Comparison of ENCODE assay signal across 9 mouse cellular contexts in the genomic region with DNA sequence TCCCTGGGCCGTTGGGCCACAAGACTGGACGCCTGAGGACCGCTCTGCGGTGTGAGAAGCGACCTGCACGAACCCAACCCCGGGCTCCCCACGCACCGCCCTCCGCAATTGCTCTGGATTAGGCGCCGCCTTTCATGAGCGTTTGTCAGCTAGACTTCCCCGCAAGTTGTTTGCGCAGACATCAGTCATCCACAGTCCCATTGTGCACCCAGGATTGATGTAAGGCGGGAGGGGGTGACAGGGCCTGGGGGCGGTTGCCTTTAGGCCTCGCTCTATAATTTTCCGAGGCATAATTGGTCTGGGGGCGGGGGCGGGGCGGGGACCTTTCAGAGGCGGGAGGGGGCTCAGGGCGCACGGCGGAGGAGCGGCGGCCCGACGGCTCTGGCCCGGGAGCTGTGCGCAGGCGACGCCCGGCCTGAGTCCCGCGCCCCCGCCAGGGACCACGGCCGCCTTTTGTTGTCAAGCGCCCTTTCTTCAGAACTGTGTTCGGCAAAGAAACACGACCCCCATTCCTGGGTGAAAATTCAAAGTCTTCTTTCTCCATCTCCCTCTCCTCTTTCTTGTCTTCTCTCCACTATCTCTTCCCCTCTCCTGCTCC. TPM values are rescaled to one million over a fixed set of nuclear protein-coding genes. Genes with fewer than 3 reads are reported as not detected.
A peak's percentile ranks its signal among the peaks of the same experiment; 100 is the strongest.
DNase-seq lines count a peak whose midpoint lies in the region; ATAC-seq lines count a peak whose summit lies in the region.
"Had no signal": no experiment of that assay in that cellular context is flagged by ENCODE, and none has a peak within 500 bp of the region (broad histone marks: within the 10 kb centered on the region; RNA-seq: fewer than 3 reads in every experiment).

Gene Fgf3 (plus strand): TSS at position 193 of the 598 bp plus-strand sequence.

- H3K9ac ChIP-seq in lung, embryonic 15.5 days = no peak within 1 kb of the TSS
- H3K9ac ChIP-seq in embryonic facial prominence, embryonic 15.5 days = no peak within 1 kb of the TSS
- peak within 1 kb of the TSS; percentile 48; the same call in 1 of the 2 replicates for H3K9ac ChIP-seq in limb, embryonic 13.5 days
- no peak within 1 kb of the TSS for H3K9ac ChIP-seq in stomach, embryonic 14.5 days (replicated peaks; ENCODE audit: low read depth, low read length)

- intact Hi-C loops in left cerebral cortex, postnatal 36 days (cut with DNase I) = no loop called here

- peak within 1 kb of the TSS; percentile 66 for H3K4me2 ChIP-seq in lung, embryonic 15.5 days
- H3K4me2 ChIP-seq in embryonic facial prominence, embryonic 15.5 days (replicated peaks) = peak within 1 kb of the TSS; percentile 74
- peak within 1 kb of the TSS; percentile 77 for H3K4me2 ChIP-seq in limb, embryonic 13.5 days (replicated peaks)
- peak within 1 kb of the TSS; percentile 70 for H3K4me2 ChIP-seq in stomach, embryonic 14.5 days (replicated peaks; ENCODE audit: low read depth, low read length)

- H3K36me3 ChIP-seq in lung, embryonic 15.5 days = no peaks in the 10 kb centered on the region
- H3K36me3 ChIP-seq in embryonic facial prominence, embryonic 15.5 days = no peaks in the 10 kb centered on the region
- no peaks in the 10 kb centered on the region for H3K36me3 ChIP-seq in limb, embryonic 13.5 days
- H3K36me3 ChIP-seq in stomach, embryonic 14.5 days (ENCODE audit: control insufficient read depth, insufficient read depth, low read length) = no peaks in the 10 kb centered on the region

- H3K4me3 ChIP-seq in lung, embryonic 15.5 days = peak within 1 kb of the TSS; percentile 36
- peak within 1 kb of the TSS; percentile 41 for H3K4me3 ChIP-seq in embryonic facial prominence, embryonic 15.5 days (replicated peaks)
- peak within 1 kb of the TSS; percentile 46 for H3K4me3 ChIP-seq in limb, embryonic 13.5 days
- peak within 1 kb of the TSS; percentile 33 for H3K4me3 ChIP-seq in stomach, embryonic 14.5 days (ENCODE audit: low read depth, low read length)

- peaks cover 12% of the 10 kb centered on the region for H3K4me1 ChIP-seq in lung, embryonic 15.5 days
- H3K4me1 ChIP-seq in embryonic facial prominence, embryonic 15.5 days = peaks cover 21% of the 10 kb centered on the region
- peaks cover 20% of the 10 kb centered on the region for H3K4me1 ChIP-seq in limb, embryonic 13.5 days
- peaks cover 11% of the 10 kb centered on the region for H3K4me1 ChIP-seq in stomach, embryonic 14.5 days (ENCODE audit: control insufficient read depth, insufficient read depth, low read length)

- no peak within 1 kb of the TSS for H3K27ac ChIP-seq in lung, embryonic 15.5 days
- no peak within 1 kb of the TSS for H3K27ac ChIP-seq in embryonic facial prominence, embryonic 15.5 days (replicated peaks)
- H3K27ac ChIP-seq in limb, embryonic 13.5 days = no peak within 1 kb of the TSS
- no peak within 1 kb of the TSS for H3K27ac ChIP-seq in stomach, embryonic 14.5 days (ENCODE audit: low read length)

- no peaks in the 10 kb centered on the region for H3K9me3 ChIP-seq in lung, embryonic 15.5 days
- no peaks in the 10 kb centered on the region for H3K9me3 ChIP-seq in embryonic facial prominence, embryonic 15.5 days (replicated peaks)
- no peaks in the 10 kb centered on the region for H3K9me3 ChIP-seq in limb, embryonic 13.5 days
- H3K9me3 ChIP-seq in stomach, embryonic 14.5 days (ENCODE audit: control insufficient read depth, low read depth, low read length) = no peaks in the 10 kb centered on the region

- WGBS in lung, embryonic 15.5 days = 3% methylated on average over 43 of the region's 43 CpGs
- 3% methylated on average over 41 of the region's 43 CpGs for WGBS in embryonic facial prominence, embryonic 15.5 days
- WGBS in limb, embryonic 13.5 days = 2% methylated on average over 43 of the region's 43 CpGs
- WGBS in stomach, embryonic 14.5 days = 3% methylated on average over 41 of the region's 43 CpGs

- no peak for ATAC-seq in lung, embryonic 15.5 days (ENCODE audit: borderline replicate concordance, extremely low read depth, low FRiP score, low TSS enrichment)
- ATAC-seq in embryonic facial prominence, embryonic 15.5 days (ENCODE audit: insufficient number of reproducible peaks, low FRiP score, low TSS enrichment, low read depth) = no peak
- no peak for ATAC-seq in limb, embryonic 13.5 days (ENCODE audit: low FRiP score, low read depth)
- no peak for ATAC-seq in stomach, embryonic 14.5 days (ENCODE audit: insufficient number of reproducible peaks, insufficient read depth, low FRiP score, low read depth)

- H3K27me3 ChIP-seq in lung, embryonic 15.5 days = peaks cover 79% of the 10 kb centered on the region
- H3K27me3 ChIP-seq in embryonic facial prominence, embryonic 15.5 days = peaks cover 81% of the 10 kb centered on the region
- H3K27me3 ChIP-seq in limb, embryonic 13.5 days = peaks cover 88% of the 10 kb centered on the region
- peaks cover 60% of the 10 kb centered on the region for H3K27me3 ChIP-seq in stomach, embryonic 14.5 days (ENCODE audit: control insufficient read depth, insufficient read depth, low read length)

- DNase-seq in lung, postnatal 14 days = no peak
- DNase-seq in right cerebral cortex, adult 18-20 months = no peak
- no peak for DNase-seq in left cerebral cortex, postnatal 36 days (ENCODE audit: low spot score in 2 of 2)
- no peak for DNase-seq in testis, postnatal 10 days (ENCODE audit: low spot score)
- DNase-seq: lung, postnatal 36 days had no signal

RNA-seq across cellular contexts. Expression of gene Fgf3, which starts in this region (rescaled TPM):
- polyA plus RNA-seq in lung, embryonic 15.5 days (2015; fragmentation: Nextera tagmentation; extraction: Ambion mirVana) = not detected in 2 replicates
- 0.24 and 1.1 TPM in 2 replicates for polyA plus RNA-seq in embryonic facial prominence, embryonic 15.5 days (2015; fragmentation: Nextera tagmentation; extraction: Ambion mirVana)
- 0.23 and 0.25 TPM in 2 replicates for polyA plus RNA-seq in limb, embryonic 13.5 days (2015; fragmentation: Nextera tagmentation; extraction: Ambion mirVana)
- not detected in 2 replicates for polyA plus RNA-seq in stomach, embryonic 14.5 days (2014; fragmentation: Nextera tagmentation; extraction: Ambion mirVana)
- under 1 TPM; 0.49 to 0.77 TPM for total RNA-seq in left cerebral cortex, postnatal 36 days (2021)
